Mouse (Mus musculus) limb, embryonic 14.5 days (tissue): ENCODE data around the gene Taar1. TPM values are rescaled to one million over a fixed set of nuclear protein-coding genes. Genes with fewer than 3 reads are reported as not detected.

Source experiments
- ATAC-seq: fragments of 200-750 bp; cut with Nextera tagmentation; 2 replicates; pipeline ENCODE4 v1.8.0; 2017; ENCODE audit warnings: low read depth, moderate number of reproducible peaks, moderate TSS enrichment; ENCODE audit not compliant: low FRiP score
- DNase-seq: peaks from one replicate; pipeline ENCODE4 v3.0.0-alpha.2; 2015; ENCODE audit warnings: low spot score
- H3K27ac ChIP-seq: fragments of 300-500 bp; sonication (generic); replicated peaks from 2 replicates; pipeline ENCODE4 v1.5.1; 2014; ENCODE audit warnings: low read depth, mild to moderate bottlenecking, low read length, moderate library complexity, mixed read lengths
- H3K27me3 ChIP-seq: fragments of 300-500 bp; sonication (generic); 2 replicates; pipeline ENCODE4 v1.6.1; 2014; ENCODE audit warnings: low read length, mixed read lengths; ENCODE audit not compliant: control insufficient read depth, insufficient read depth
- H3K36me3 ChIP-seq: fragments of 300-500 bp; sonication (generic); 2 replicates; pipeline ENCODE4 v1.6.1; 2014; ENCODE audit warnings: mild to moderate bottlenecking, low read length, moderate library complexity, mixed read lengths; ENCODE audit not compliant: control insufficient read depth, insufficient read depth
- H3K4me1 ChIP-seq: fragments of 300-500 bp; sonication (generic); 2 replicates; pipeline ENCODE4 v1.6.1; 2014; ENCODE audit warnings: antibody characterized with exemption, low read length, mixed read lengths; ENCODE audit not compliant: control insufficient read depth, insufficient read depth
- H3K4me2 ChIP-seq: fragments of 300-500 bp; sonication (generic); replicated peaks from 2 replicates; pipeline ENCODE4 v1.6.1; 2014; ENCODE audit warnings: low read depth, mild to moderate bottlenecking, low read length, moderate library complexity; ENCODE audit not compliant: severe bottlenecking
- H3K4me3 ChIP-seq: fragments of 300-500 bp; sonication (generic); replicated peaks from 2 replicates; pipeline ENCODE4 v1.5.1; 2014; ENCODE audit warnings: low read length
- H3K9ac ChIP-seq: fragments of 300-500 bp; sonication (generic); 2 replicates; pipeline ENCODE4 v1.6.1; 2014; ENCODE audit warnings: mild to moderate bottlenecking, low read depth, low read length, moderate library complexity; ENCODE audit not compliant: severe bottlenecking
- H3K9me3 ChIP-seq: fragments of 300-500 bp; sonication (generic); 2 replicates; pipeline ENCODE4 v1.6.1; 2016; ENCODE audit warnings: low read length; ENCODE audit not compliant: control insufficient read depth
- POLR2A ChIP-seq: fragments of 200-500 bp; IDR thresholded peaks from 2 replicates; pipeline ENCODE4 v1.8.0; 2012; ENCODE audit warnings: inconsistent platforms, mild to moderate bottlenecking, moderate library complexity, borderline replicate concordance; ENCODE audit not compliant: insufficient read depth, insufficient read length; ENCODE audit errors: extremely low read depth
- WGBS: fragments of 180-500 bp; shearing (Covaris S2); extraction: QIAGEN DNeasy Blood & Tissue Kit; methylation state at CpG from one replicate; pipeline ENCODE4 v1.1.7; 2014; 5-methylcytosine and 5-hydroxymethylcytosine counted together
- polyA plus RNA-seq, 2 experiments: library from polyadenylated mRNA; depleted of rRNA in 1 of 2; stranded (reverse) in 1 of 2; unstranded in 1 of 2; fragments of >200 nt; fragmentation: Nextera tagmentation in 1 of 2; extraction: Ambion mirVana in 1 of 2; gene quantifications; 2 replicates each; pipeline versions ENCODE4 v1.2.1 to v1.2.3; 2012 to 2014

The Taar1 gene
- polyA plus RNA-seq, 2 experiments = not detected

- DNase-seq (no peak), ATAC-seq (no peak; the same call in 1 of the 2 replicates)
These were observed 25.4 kb upstream of the Taar1 start, which contains the start of gene Vnn1 for GRCm38 (mm10) chr10:23894601-23895349. Vnn1 (plus strand) TSS chr10:23894688.

GRCm38 (mm10) chr10:23895376-23895775 lies 24.8 kb upstream of the Taar1 start:
- Histone ChIP-seq H3K4me1 (peaks cover 5% of the 10 kb centered on the region; the same call in 1 of the 2 replicates), H3K36me3 (no peaks in the 10 kb centered on the region), H3K4me3 (no peak overlapping the region), H3K4me2 (peak overlapping the region; percentile 43; the same call in 1 of the 2 replicates), H3K27me3 (no peaks in the 10 kb centered on the region), H3K9ac (no peak overlapping the region), H3K9me3 (no peaks in the 10 kb centered on the region), H3K27ac (no peak overlapping the region)
- WGBS = 62% methylated on average over 7 of the region's 7 CpGs
- no peak for DNase-seq
- TF ChIP-seq POLR2A = no peak
- no peak for ATAC-seq

More at GRCm38 (mm10) chr10:23894601-23895349, 25.4 kb upstream of the Taar1 start, which contains the start of gene Vnn1:
- H3K4me2 ChIP-seq = peak within 1 kb of the TSS; percentile 43
- peaks cover 5% of the 10 kb centered on the region; the same call in 1 of the 2 replicates for H3K4me1 ChIP-seq
- WGBS = 19% methylated on average over 21 of the region's 21 CpGs
- H3K9me3 ChIP-seq = no peaks in the 10 kb centered on the region
- H3K27me3 ChIP-seq = no peaks in the 10 kb centered on the region
- TF ChIP-seq POLR2A = no peak
- peak within 1 kb of the TSS; percentile 48 for H3K9ac ChIP-seq
- no peaks in the 10 kb centered on the region for H3K36me3 ChIP-seq
- no peak within 1 kb of the TSS for H3K27ac ChIP-seq
- H3K4me3 ChIP-seq = peak within 1 kb of the TSS; percentile 23

- no peaks in the 10 kb centered on the region for H3K36me3 ChIP-seq
- no peak for ATAC-seq
- no peaks in the 10 kb centered on the region for H3K4me1 ChIP-seq
- H3K4me3 ChIP-seq = no peak overlapping the region
- no peaks in the 10 kb centered on the region for H3K9me3 ChIP-seq
- WGBS = 85% methylated on average over 3 of the region's 3 CpGs
- no peak for TF ChIP-seq POLR2A
- H3K27ac ChIP-seq = no peak overlapping the region
- no peaks in the 10 kb centered on the region for H3K27me3 ChIP-seq
- no peak overlapping the region for H3K4me2 ChIP-seq
- H3K9ac ChIP-seq = no peak overlapping the region
- no peak for DNase-seq
These were observed 19.0 kb upstream of the Taar1 start for GRCm38 (mm10) chr10:23901119-23901518.

GRCm38 (mm10) chr10:23905661-23906060 lies 14.5 kb upstream of the Taar1 start:
- no peak for TF ChIP-seq POLR2A
- DNase-seq = no peak
- H3K27ac ChIP-seq = no peak overlapping the region
- no peaks in the 10 kb centered on the region for H3K4me1 ChIP-seq
- no peaks in the 10 kb centered on the region for H3K27me3 ChIP-seq
- no peak overlapping the region for H3K4me3 ChIP-seq
- H3K9me3 ChIP-seq = no peaks in the 10 kb centered on the region
- no peak overlapping the region for H3K9ac ChIP-seq
- WGBS = 85% methylated on average over 1 of the region's 1 CpGs
- no peak overlapping the region for H3K4me2 ChIP-seq
- H3K36me3 ChIP-seq = no peaks in the 10 kb centered on the region
- no peak for ATAC-seq

GRCm38 (mm10) chr10:23922468-23922867 lies 2.3 kb downstream of the Taar1 start:
- Histone ChIP-seq H3K4me1 (no peaks in the 10 kb centered on the region), H3K27me3 (no peaks in the 10 kb centered on the region), H3K9ac (no peak overlapping the region), H3K27ac (no peak overlapping the region), H3K9me3 (no peaks in the 10 kb centered on the region), H3K4me3 (no peak overlapping the region), H3K36me3 (no peaks in the 10 kb centered on the region), H3K4me2 (no peak overlapping the region)
- 50% methylated on average over 3 of the region's 3 CpGs for WGBS
- ATAC-seq (no peak), DNase-seq (no peak)
- TF ChIP-seq POLR2A = no peak
